Mouse (Mus musculus) frontal cortex, postnatal 10 days (tissue): Measurements from ENCODE around the gene Radil.

Experiments
- DNase-seq, 2 experiments: peaks; one replicate each; pipeline ENCODE4 v3.0.0; 2022; ENCODE audit warnings: low spot score in 2 of 2, mixed read lengths in 1 of 2

Radil gene

GRCm38 (mm10) chr5:142550706-142551652 is at the start of gene Radil:
Radil (minus strand) TSS chr5:142551098.
- DNase-seq: peak; percentile 97 to 98

GRCm38 (mm10) chr5:142597648-142598390 is 46.9 kb upstream of the Radil start:
- no peak for DNase-seq

DNA sequence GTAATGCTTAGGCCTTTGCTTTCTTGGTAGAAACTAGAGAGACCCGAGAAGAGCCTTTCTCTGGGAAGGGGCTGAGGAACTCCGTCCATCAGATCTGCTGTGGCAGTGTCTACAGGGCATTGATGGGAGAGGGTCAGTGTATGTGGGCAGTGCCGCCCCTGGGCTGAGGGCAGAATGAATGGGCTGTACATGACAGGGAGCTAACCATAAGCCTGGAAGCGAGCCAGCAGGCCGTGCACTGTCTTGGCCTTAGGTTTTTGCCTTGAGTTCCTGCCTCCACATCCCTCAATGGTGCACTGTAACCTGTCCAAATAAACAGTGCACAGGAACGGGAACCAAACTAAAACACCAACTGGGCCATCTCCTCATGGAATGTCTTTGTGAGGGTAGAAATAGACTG is 45.8 kb upstream of the Radil start:
- no peak for DNase-seq

DNA sequence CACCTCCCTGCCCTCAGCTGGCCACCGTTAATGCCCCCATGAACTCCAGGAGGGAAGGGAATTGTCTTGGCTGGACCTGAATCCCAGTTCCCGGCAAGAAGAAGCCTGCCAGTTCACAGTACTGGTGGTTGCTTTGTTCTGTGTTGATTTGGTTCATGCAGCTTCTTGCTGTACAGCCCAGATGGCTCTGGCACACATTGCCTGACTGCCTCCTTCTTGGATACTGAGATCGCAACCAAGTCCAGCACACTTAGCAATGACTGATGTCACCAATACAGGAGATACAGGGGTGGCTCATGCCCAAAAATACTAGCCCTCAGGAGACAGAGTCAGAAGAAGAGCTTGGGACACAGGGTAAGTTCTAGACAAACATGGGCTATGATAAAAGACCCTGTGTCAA is 44.8 kb upstream of the Radil start:
- DNase-seq: no peak

GRCm38 (mm10) chr5:142590953-142591616 is 40.2 kb upstream of the Radil start:
- no peak for DNase-seq

- DNase-seq: peak; percentile 77 to 82
Measured at GRCm38 (mm10) chr5:142583616-142584126, 32.8 kb upstream of the Radil start.

- DNase-seq: peak; percentile 50 to 73
Measured at GRCm38 (mm10) chr5:142581517-142581916, 30.6 kb upstream of the Radil start.

- no peak for DNase-seq
Measured at GRCm38 (mm10) chr5:142578192-142578591, 27.3 kb upstream of the Radil start.

DNA sequence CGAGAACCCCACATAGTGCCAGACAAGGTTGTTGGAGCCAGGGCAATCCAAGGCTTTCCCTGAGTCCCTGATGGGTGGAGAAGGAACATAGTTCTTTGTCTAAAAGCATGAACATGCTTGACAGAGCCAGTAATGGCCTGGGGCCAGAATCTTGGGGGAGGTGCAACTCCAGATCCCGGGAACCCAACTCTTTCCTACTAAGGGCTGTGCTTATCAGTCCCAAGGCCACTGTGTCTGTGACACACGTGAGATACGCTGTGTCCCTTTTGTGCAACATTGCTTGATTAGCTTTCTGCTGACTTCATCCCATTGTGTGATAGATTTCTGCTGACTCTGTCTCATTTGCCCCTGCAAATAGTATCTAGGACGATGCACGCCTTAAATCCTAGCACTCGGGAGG is 25.9 kb upstream of the Radil start:
- DNase-seq: no peak

DNA sequence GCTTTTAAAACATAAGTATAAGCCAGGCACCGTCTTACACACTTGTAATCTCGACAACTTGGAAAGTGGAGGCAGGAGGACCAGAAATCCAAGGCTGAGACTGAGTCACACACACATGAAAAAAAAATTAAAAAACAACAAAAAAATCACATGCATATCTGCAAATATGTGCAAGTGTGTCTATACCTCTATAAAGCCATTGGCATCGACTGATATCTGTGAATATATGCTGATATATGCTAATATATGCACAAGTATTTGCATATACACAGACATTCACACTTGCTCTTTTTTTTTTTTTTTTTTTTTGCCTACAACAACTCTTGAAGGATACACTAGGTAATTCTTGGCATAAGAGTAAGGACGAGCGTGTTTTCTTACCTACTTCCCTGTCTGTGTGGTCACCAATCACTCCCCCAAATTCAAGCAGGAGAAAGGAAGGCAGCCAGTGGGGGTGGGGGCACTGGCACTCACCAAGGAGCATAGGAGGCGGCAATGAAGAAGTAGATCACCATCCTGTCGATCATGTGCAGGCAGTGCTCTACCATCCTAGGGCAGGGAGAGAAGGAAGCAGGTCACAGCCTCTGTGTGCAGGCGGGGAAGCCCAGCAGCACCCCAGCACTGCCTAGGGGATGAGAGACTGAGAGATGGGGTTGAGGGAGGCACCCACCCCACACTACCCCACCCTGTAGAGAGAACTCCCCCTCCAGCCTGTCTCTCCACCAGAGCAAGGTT is 23.6 kb upstream of the Radil start:
- no peak for DNase-seq

DNA sequence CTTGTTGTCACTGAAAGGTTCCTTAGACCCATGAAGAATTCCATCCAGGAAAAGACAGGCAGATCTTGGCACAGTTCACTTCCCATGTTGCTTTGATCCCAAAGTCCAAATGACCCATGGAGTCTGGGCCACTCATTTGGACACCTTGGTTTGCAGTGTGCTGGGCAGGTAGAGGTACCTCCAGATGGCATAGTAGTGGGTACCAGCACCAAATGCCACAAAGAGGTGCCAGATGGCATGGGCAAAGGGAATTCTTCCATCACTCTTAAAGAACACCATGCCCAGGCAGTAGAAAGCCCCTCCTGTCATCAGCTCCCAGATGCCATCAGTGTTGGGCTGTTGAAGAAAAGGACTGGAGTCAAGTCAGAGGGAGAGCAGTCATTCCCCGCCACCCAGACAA is 13.7 kb upstream of the Radil start:
- no peak for DNase-seq

DNA sequence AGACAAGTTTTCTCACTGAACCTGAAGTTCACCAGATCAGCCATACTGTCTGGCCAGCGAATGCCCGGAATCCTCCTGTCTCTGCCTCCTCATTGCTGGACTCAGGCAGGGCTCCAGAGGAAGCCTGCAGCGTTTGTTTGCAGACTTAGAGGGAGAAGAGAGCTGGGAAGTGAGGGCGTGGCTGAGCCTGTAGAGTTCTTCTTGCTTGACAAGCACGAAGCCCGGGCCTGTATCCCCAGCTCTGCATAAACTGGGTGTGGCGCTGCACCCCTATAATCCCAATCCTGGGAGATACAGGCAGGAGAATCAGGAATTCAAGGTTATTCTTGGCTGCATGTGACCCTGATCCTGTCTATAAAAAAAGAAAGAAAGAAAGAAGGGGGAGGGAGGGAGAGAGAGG is 9.4 kb upstream of the Radil start:
- DNase-seq: no peak

DNA sequence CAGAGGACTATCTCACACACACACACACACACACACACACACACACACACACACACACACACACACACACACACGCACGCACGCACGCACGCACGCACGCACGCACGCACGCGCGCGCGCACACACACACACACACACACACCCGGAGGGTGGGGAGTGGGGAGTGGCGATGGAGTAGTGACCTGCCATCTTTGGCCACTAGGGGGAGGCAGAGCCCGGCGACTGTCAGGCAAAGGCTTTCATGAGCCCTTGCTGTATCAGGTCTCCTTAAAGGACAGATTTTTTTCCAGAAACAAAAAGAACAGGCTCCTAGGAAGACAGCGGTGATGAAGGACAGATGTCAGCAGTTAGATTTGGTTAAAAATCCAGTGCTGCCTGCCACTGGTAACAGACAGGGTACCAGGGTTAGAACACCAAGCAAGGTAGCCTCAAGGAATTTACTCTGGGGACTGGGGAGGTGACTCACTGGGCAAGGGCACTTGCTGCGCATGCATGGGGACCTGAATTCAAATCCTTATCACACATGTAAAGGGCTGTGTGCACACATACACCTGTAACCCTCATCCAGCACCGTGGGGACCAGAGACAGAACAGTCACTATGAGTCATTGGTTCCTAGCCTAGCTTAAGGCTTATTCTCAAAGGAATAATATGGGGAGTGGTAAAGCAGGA is 6.6 kb upstream of the Radil start:
- DNase-seq: peak; percentile 74 to 84

GRCm38 (mm10) chr5:142556721-142557120 is 5.8 kb upstream of the Radil start:
- no peak for DNase-seq

DNA sequence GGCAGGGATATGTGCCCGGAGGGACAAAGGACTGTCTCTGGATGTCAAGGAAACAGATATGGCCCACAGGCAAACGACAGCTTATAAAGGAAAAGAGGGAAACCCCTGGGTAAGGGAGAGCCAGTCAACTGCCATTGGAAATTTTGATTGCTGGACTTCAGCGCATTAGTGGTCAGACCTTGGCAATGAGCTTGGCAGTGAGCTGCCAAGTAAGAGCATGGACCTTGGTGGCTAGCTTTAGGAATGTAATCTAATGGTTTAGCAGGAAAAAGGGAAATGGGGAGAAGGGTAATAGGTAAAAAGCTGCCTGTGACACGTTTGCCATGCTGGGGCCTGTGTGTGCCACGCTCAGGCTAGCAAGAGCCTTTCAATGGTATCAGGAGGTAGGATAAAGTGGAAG is 5.0 kb upstream of the Radil start:
- DNase-seq: no peak

DNA sequence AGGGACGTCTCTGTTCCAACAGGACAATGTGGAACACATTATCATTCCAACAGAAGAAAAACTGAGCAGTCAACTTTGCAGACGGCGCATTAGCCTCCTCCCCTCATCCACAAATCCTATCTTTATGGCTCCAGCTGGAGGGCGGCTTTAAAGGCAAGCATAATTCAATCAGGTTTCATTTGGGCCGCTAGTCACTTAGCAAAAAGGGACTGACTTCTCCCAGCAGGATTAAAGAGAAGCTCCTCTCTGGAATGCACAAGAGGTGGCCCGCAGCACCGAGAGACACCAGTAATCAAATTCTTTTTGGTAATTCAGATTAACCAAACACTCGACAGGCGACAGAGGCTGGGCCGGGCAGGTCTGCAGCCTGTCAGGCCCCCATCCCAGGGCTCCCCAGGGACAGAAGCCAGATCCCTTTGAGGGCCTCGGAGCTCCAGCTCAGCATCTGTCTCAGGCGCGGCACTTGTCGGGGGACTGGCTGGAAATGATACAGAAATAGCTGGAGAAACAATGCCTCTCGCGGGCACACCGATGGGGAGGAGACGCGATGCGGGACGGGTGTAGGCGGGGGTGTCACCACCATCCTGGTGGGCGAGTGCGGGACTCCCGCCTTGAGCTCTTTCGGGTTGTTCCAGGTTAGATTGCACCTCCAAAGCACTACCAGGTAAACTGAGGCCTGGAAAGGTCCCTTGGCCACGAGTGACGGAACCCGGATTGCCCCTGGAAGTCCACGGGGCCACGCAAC is 765 bp downstream of the Radil start:
- DNase-seq: peak in 1 of 2 experiments; percentile 48

DNA sequence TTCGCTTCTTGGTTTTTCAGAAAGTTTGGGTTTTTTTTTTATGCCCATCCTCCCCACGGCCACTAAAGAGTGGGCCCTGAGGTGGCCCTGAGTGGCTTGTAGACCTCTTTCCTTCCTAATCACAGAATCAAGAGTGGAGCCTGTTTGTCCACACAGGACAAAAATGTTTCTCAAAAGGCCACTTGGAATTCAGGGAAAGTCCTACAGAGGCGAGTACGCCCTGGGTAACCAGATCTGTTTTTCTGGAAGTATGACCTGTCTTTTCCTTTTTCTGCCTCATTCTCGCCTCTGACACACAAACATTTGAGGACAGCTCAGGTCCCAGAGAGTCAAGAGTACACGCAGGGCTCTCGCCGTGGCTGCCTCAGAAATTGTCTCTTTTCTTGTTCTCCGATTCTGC is 1.5 kb downstream of the Radil start:
- no peak for DNase-seq

- DNase-seq: no peak
Measured at GRCm38 (mm10) chr5:142547066-142547465, 3.8 kb downstream of the Radil start.

- no peak for DNase-seq
Measured at GRCm38 (mm10) chr5:142546344-142546743, 4.6 kb downstream of the Radil start.
